Mouse (Mus musculus): Measurements from ENCODE around the gene Angptl6.

Angptl6 gene

GRCm38 (mm10) chr9:20887191-20887590 is 7.7 kb upstream of the Angptl6 start:
- DNase-seq (ENCODE audit: low read depth, low spot score) = no peak

GRCm38 (mm10) chr9:20886563-20886962 is 7.0 kb upstream of the Angptl6 start:
- DNase-seq (ENCODE audit: low read depth, low spot score) = no peak

GRCm38 (mm10) chr9:20878710-20879065 is 839 bp downstream of the Angptl6 start:
- no peak for DNase-seq (ENCODE audit: low read depth, low spot score)

GRCm38 (mm10) chr9:20878041-20878709 is 1.4 kb downstream of the Angptl6 start:
- peak; percentile 100 for DNase-seq (ENCODE audit: low read depth, low spot score)

GRCm38 (mm10) chr9:20877118-20878040 is 2.1 kb downstream of the Angptl6 start:
- no peak for DNase-seq (ENCODE audit: low read depth, low spot score)

- no peak for DNase-seq (ENCODE audit: low read depth, low spot score)
Measured at GRCm38 (mm10) chr9:20876318-20877117, 3.0 kb downstream of the Angptl6 start.

- DNase-seq (ENCODE audit: low read depth, low spot score) = no peak
Measured at GRCm38 (mm10) chr9:20875021-20875790, 4.3 kb downstream of the Angptl6 start.

- DNase-seq (ENCODE audit: low read depth, low spot score) = no peak
Measured at GRCm38 (mm10) chr9:20873521-20873920, 6.0 kb downstream of the Angptl6 start.

- DNase-seq (ENCODE audit: low read depth, low spot score) = no peak
Measured at GRCm38 (mm10) chr9:20872991-20873390, 6.5 kb downstream of the Angptl6 start.

- DNase-seq (ENCODE audit: low read depth, low spot score) = no peak
Measured at GRCm38 (mm10) chr9:20870211-20871173, 9.0 kb downstream of the Angptl6 start.

GRCm38 (mm10) chr9:20869246-20869645 is 10.3 kb downstream of the Angptl6 start:
- DNase-seq (ENCODE audit: low read depth, low spot score) = peak; percentile 34

GRCm38 (mm10) chr9:20868448-20869001 is 11.0 kb downstream of the Angptl6 start, which contains the start of gene A230050P20Rik:
A230050P20Rik (plus strand) TSS chr9:20868642.
- peak; percentile 78 for DNase-seq (ENCODE audit: low read depth, low spot score)

- no peak for DNase-seq (ENCODE audit: low read depth, low spot score)
Measured at GRCm38 (mm10) chr9:20866879-20867278, 12.6 kb downstream of the Angptl6 start.

- no peak for DNase-seq (ENCODE audit: low read depth, low spot score)
Measured at GRCm38 (mm10) chr9:20862225-20862624, 17.3 kb downstream of the Angptl6 start.

- DNase-seq (ENCODE audit: low read depth, low spot score) = peak; percentile 39
Measured at GRCm38 (mm10) chr9:20861821-20862220, 17.7 kb downstream of the Angptl6 start.

- no peak for DNase-seq (ENCODE audit: low read depth, low spot score)
Measured at GRCm38 (mm10) chr9:20859926-20860325, 19.6 kb downstream of the Angptl6 start.

GRCm38 (mm10) chr9:20857131-20857530 is 22.4 kb downstream of the Angptl6 start:
- peak; percentile 52 for DNase-seq (ENCODE audit: low read depth, low spot score)

- DNase-seq (ENCODE audit: low read depth, low spot score) = no peak
Measured at GRCm38 (mm10) chr9:20850179-20850578, 29.3 kb downstream of the Angptl6 start.

- DNase-seq (ENCODE audit: low read depth, low spot score) = peak; percentile 12
Measured at GRCm38 (mm10) chr9:20842670-20843069, 36.9 kb downstream of the Angptl6 start.

GRCm38 (mm10) chr9:20842211-20842610 is 37.3 kb downstream of the Angptl6 start:
- no peak for DNase-seq (ENCODE audit: low read depth, low spot score)

Data from CD4-positive helper T cell, adult 2 months (primary cell).